Mouse (Mus musculus) cerebellum, adult 8-10 months (tissue): ENCODE data around the gene Pex10.
A peak's percentile ranks its signal among the peaks of the same experiment; 100 is the strongest.

Experiments
- DNase-seq: peaks from one replicate; pipeline ENCODE4 v3.0.0; 2022

Pex10 gene

GRCm38 (mm10) chr4:155066834-155067522 lies at the start of gene Pex10:
TSS of gene Pex10 (plus strand) at chr4:155067016.
- peak; percentile 97 for DNase-seq

- DNase-seq = peak; percentile 73
Observed at GRCm38 (mm10) chr4:155017253-155017878, 49.5 kb upstream of the Pex10 start.

GRCm38 (mm10) chr4:155018066-155018465 lies 48.8 kb upstream of the Pex10 start:
- peak; percentile 53 for DNase-seq

GRCm38 (mm10) chr4:155018601-155019335 lies 48.0 kb upstream of the Pex10 start:
- DNase-seq = peak; percentile 80

GRCm38 (mm10) chr4:155019336-155019847 lies 47.4 kb upstream of the Pex10 start:
- peak; percentile 89 for DNase-seq

GRCm38 (mm10) chr4:155020141-155020540 lies 46.7 kb upstream of the Pex10 start:
- peak; percentile 50 for DNase-seq

- DNase-seq = no peak
Observed at GRCm38 (mm10) chr4:155020813-155021212, 46.0 kb upstream of the Pex10 start.

- no peak for DNase-seq
Observed at GRCm38 (mm10) chr4:155022228-155022855, 44.5 kb upstream of the Pex10 start.

- peak; percentile 80 for DNase-seq
Observed at GRCm38 (mm10) chr4:155024170-155025010, 42.4 kb upstream of the Pex10 start.

- DNase-seq = no peak
Observed at GRCm38 (mm10) chr4:155033115-155033514, 33.7 kb upstream of the Pex10 start.

- DNase-seq = no peak
Observed at GRCm38 (mm10) chr4:155034202-155034601, 32.6 kb upstream of the Pex10 start.

- DNase-seq = no peak
Observed at GRCm38 (mm10) chr4:155034787-155035186, 32.0 kb upstream of the Pex10 start.

GRCm38 (mm10) chr4:155040197-155040596 lies 26.6 kb upstream of the Pex10 start:
- no peak for DNase-seq

GRCm38 (mm10) chr4:155040696-155041095 lies 26.1 kb upstream of the Pex10 start:
- DNase-seq = no peak

GRCm38 (mm10) chr4:155042606-155043288 lies 24.1 kb upstream of the Pex10 start:
- no peak for DNase-seq

GRCm38 (mm10) chr4:155043289-155043625 lies 23.6 kb upstream of the Pex10 start:
- DNase-seq = no peak

- DNase-seq = no peak
Observed at GRCm38 (mm10) chr4:155046636-155047035, 20.2 kb upstream of the Pex10 start.

- no peak for DNase-seq
Observed at GRCm38 (mm10) chr4:155050116-155050515, 16.7 kb upstream of the Pex10 start.

- no peak for DNase-seq
Observed at GRCm38 (mm10) chr4:155056724-155057123, 10.1 kb upstream of the Pex10 start, which contains the start of gene Plch2. TSS of gene Plch2 (minus strand) at chr4:155056784.

GRCm38 (mm10) chr4:155058325-155058724 lies 8.5 kb upstream of the Pex10 start:
- no peak for DNase-seq

GRCm38 (mm10) chr4:155063895-155064294 lies 2.9 kb upstream of the Pex10 start:
- no peak for DNase-seq

GRCm38 (mm10) chr4:155064474-155064873 lies 2.3 kb upstream of the Pex10 start:
- DNase-seq = no peak
